Mouse (Mus musculus) right cerebral cortex, adult 18-20 months (tissue): ENCODE results near the gene Mrps23.
A peak's percentile ranks its signal among the peaks of the same experiment; 100 is the strongest.

Experiments used
- DNase-seq: peaks from one replicate; pipeline ENCODE4 v3.0.0; 2022; ENCODE audit warnings: mixed read lengths

Gene Mrps23

GRCm38 (mm10) chr11:88213757-88214156 is 9.6 kb downstream of the Mrps23 start:
- DNase-seq, result no peak

- peak; percentile 80 for DNase-seq
Measured at GRCm38 (mm10) chr11:88214881-88215831, 11.0 kb downstream of the Mrps23 start.

- peak; percentile 55 for DNase-seq
Measured at GRCm38 (mm10) chr11:88216231-88216685, 12.1 kb downstream of the Mrps23 start.

GRCm38 (mm10) chr11:88218155-88218554 is 14.0 kb downstream of the Mrps23 start:
- DNase-seq, result no peak

GRCm38 (mm10) chr11:88218586-88218985 is 14.4 kb downstream of the Mrps23 start:
- no peak for DNase-seq

GRCm38 (mm10) chr11:88221929-88222475 is 17.8 kb downstream of the Mrps23 start:
- DNase-seq, result no peak

GRCm38 (mm10) chr11:88227001-88227957 is 23.1 kb downstream of the Mrps23 start:
- DNase-seq, result no peak

GRCm38 (mm10) chr11:88231213-88231790 is 27.1 kb downstream of the Mrps23 start:
- no peak for DNase-seq

- DNase-seq, result no peak
Measured at GRCm38 (mm10) chr11:88233528-88234427, 29.6 kb downstream of the Mrps23 start.

- DNase-seq, result no peak
Measured at GRCm38 (mm10) chr11:88234789-88235188, 30.6 kb downstream of the Mrps23 start.

- peak; percentile 18 for DNase-seq
Measured at GRCm38 (mm10) chr11:88235221-88236203, 31.3 kb downstream of the Mrps23 start.

GRCm38 (mm10) chr11:88240275-88240674 is 36.1 kb downstream of the Mrps23 start:
- DNase-seq, result no peak

- no peak for DNase-seq
Measured at GRCm38 (mm10) chr11:88240736-88241353, 36.7 kb downstream of the Mrps23 start.

GRCm38 (mm10) chr11:88241468-88242301 is 37.5 kb downstream of the Mrps23 start:
- DNase-seq, result no peak

GRCm38 (mm10) chr11:88245581-88246170 is 41.5 kb downstream of the Mrps23 start:
- peak; percentile 64 for DNase-seq

- no peak for DNase-seq
Measured at GRCm38 (mm10) chr11:88248636-88249035, 44.4 kb downstream of the Mrps23 start.

GRCm38 (mm10) chr11:88250568-88250967 is 46.4 kb downstream of the Mrps23 start:
- no peak for DNase-seq

GRCm38 (mm10) chr11:88251295-88251694 is 47.1 kb downstream of the Mrps23 start:
- DNase-seq, result no peak
